Mouse (Mus musculus) hindbrain, embryonic 12.5 days (tissue): Measurements from ENCODE around the gene Prdm12. TPM values are rescaled to one million over a fixed set of nuclear protein-coding genes. Genes with fewer than 3 reads are reported as not detected.

Experiments
- ATAC-seq: fragments of 200-750 bp; cut with Nextera tagmentation; 2 replicates; pipeline ENCODE4 v1.8.0; 2017; ENCODE audit warnings: moderate TSS enrichment; ENCODE audit not compliant: low FRiP score
- H3K27ac ChIP-seq: fragments of 300-500 bp; sonication (generic); 2 replicates; pipeline ENCODE4 v1.5.1; 2016; ENCODE audit warnings: mild to moderate bottlenecking
- H3K27me3 ChIP-seq: fragments of 300-500 bp; sonication (generic); 2 replicates; pipeline ENCODE4 v1.6.1; 2016; ENCODE audit warnings: mild to moderate bottlenecking
- H3K36me3 ChIP-seq: fragments of 300-500 bp; sonication (generic); 2 replicates; pipeline ENCODE4 v1.6.1; 2016; ENCODE audit warnings: mild to moderate bottlenecking
- H3K4me1 ChIP-seq: fragments of 300-500 bp; sonication (generic); 2 replicates; pipeline ENCODE4 v1.6.1; 2016
- H3K4me2 ChIP-seq: fragments of 300-500 bp; sonication (generic); replicated peaks from 2 replicates; pipeline ENCODE4 v1.6.1; 2016; ENCODE audit warnings: mild to moderate bottlenecking
- H3K4me3 ChIP-seq: fragments of 300-500 bp; sonication (generic); 2 replicates; pipeline ENCODE4 v1.5.1; 2016; ENCODE audit warnings: mild to moderate bottlenecking
- H3K9ac ChIP-seq: fragments of 300-500 bp; sonication (generic); 2 replicates; pipeline ENCODE4 v1.6.1; 2016; ENCODE audit warnings: mild to moderate bottlenecking, moderate library complexity
- H3K9me3 ChIP-seq: fragments of 300-500 bp; sonication (generic); replicated peaks from 2 replicates; pipeline ENCODE4 v1.6.1; 2016; ENCODE audit warnings: mild to moderate bottlenecking
- WGBS: fragments of 180-500 bp; shearing (Covaris S2); methylation state at CpG from one replicate; pipeline ENCODE4 v1.1.7; 2016; 5-methylcytosine and 5-hydroxymethylcytosine counted together
- polyA plus RNA-seq: library from polyadenylated mRNA; unstranded; fragments of >200 nt; fragmentation: Nextera tagmentation; extraction: Ambion mirVana; gene quantifications from 2 replicates; pipeline ENCODE4 v1.2.1, GENCODE M21; 2016

Gene Prdm12
- 6.7 and 10.4 TPM in 2 replicates for polyA plus RNA-seq

DNA sequence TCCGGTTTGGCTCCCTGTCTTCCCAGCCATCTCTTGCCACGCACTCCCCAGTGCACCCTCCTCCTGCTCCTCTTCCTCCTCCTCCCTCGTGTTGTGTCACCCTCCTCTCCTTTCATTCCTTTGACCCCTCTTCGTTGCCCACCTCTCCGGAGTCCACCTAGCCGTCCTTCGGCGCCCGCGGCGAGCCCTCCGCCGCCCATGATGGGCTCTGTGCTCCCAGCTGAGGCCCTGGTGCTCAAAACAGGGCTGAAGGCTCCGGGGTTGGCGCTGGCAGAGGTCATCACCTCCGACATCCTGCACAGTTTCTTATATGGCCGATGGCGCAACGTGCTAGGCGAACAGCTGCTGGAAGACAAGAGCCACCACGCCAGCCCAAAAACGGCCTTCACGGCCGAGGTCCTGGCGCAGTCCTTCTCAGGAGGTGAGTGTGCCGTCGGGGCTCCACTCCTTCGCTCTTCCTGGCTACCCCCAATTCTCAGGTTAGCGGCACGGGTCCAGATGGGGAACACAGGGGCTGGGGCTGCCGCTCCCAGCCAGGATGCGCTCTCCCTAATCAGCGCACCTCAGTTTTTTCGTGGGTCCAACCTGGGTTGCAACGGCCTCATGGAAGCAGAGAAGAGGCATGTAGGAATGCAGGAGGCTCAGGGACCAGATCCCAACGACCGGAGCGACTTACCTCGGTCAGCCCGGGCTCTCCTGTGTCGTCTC is at the start of gene Prdm12:
TSS of gene Prdm12 (plus strand) at position 137 of the 708 bp plus-strand sequence.
- WGBS, result 2% methylated on average over 41 of the region's 41 CpGs
- H3K9me3 ChIP-seq, result no peaks in the 10 kb centered on the region
- 0 out of 2 replicates have a peak within 1 kb of the TSS, but pooled peaks have one; percentile 18 for H3K9ac ChIP-seq
- H3K27ac ChIP-seq, result no peak within 1 kb of the TSS
- H3K4me3 ChIP-seq, result peak within 1 kb of the TSS; percentile 19
- H3K36me3 ChIP-seq, result no peaks in the 10 kb centered on the region
- H3K4me1 ChIP-seq, result peaks cover 63% of the 10 kb centered on the region
- peak within 1 kb of the TSS; percentile 22 for H3K4me2 ChIP-seq
- peaks cover 99% of the 10 kb centered on the region for H3K27me3 ChIP-seq
- no peak for ATAC-seq

DNA sequence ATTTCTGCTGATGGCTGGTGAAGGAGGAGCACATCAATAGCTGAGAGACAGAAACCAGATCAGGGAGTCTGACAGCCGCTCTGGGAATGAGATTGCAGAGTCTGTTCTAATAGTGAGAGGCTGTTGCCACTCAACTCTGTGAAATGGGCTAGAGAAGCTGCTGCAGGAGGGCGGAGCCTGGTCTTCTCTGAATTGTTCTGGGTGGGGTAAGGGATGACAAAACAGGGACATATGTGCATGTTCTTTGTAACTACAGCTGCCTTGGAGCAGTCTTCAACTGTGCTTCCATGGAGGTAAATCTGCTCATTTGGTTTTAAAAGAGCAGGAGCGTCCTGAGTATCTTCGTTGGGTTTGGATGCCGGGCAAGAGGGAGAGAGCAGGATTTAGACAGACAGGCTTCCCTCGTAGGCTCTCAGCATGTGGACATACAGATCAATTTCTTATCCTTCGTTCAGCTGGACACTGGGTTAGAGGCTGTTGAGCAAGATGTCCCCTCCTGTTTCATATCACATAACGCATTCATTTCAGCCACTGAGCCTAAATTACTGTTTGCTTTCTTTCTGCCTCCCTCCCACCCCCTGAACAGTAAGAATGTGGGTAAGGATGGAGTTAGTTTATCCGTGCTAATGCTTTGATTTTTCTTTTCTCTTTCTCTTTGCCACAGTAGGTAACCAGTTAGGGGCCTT is 47.9 kb upstream of the Prdm12 start:
- ATAC-seq, result no peak
- H3K27me3 ChIP-seq, result no peaks in the 10 kb centered on the region
- WGBS, result 82% methylated on average over 9 of the region's 9 CpGs
- H3K4me1 ChIP-seq, result 0 out of 2 replicates have a peak, but pooled peaks cover 4% of the 10 kb centered on the region
- no peak overlapping the region for H3K9ac ChIP-seq
- no peak overlapping the region for H3K27ac ChIP-seq
- peaks cover 38% of the 10 kb centered on the region for H3K36me3 ChIP-seq
- no peak overlapping the region for H3K4me2 ChIP-seq
- H3K9me3 ChIP-seq, result no peaks in the 10 kb centered on the region
- no peak overlapping the region for H3K4me3 ChIP-seq

DNA sequence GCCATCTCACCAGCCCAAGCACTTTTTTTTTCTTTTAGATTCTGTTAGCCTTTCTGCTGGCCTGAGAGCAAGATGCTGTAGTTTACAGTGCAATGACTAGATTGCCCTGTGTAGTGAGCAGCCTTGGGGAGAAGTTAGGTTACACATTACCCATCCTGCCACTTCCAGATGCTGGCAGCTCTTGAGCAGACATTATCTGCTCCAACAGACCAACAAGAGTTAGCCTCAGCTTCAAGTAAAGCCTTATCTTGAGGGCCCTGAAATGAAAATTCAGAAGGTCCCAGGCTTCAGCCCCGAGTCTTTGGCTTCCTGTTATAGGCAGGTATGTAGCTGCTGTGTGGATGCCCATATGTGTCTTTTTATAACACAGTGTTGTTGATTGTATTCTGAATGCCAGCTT is 32.3 kb upstream of the Prdm12 start:
- peaks cover 73% of the 10 kb centered on the region for H3K27me3 ChIP-seq

DNA sequence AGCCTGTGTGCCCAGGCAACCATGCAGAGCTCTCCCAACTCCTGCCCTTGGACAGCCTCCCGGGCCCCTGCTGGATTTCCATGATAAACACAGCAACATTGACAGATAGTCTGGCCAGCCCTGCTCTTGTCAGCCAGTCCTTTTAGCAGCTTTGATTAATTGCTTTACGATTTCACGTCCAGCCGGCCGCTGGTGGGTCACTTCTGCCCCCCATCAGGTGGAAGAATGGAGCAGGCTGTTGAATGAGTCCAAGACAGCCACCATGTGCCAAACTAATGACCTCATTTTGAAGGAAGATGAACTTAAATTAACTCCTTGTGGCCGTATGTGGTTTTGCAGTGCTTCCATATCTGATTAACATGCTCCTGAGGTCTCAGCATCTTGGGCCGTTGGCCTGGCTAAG is 30.0 kb upstream of the Prdm12 start:
- peaks cover 74% of the 10 kb centered on the region for H3K36me3 ChIP-seq
- WGBS, result 33% methylated on average over 7 of the region's 7 CpGs
- ATAC-seq, result peak; percentile 79
- H3K9ac ChIP-seq, result no peak overlapping the region
- no peak overlapping the region for H3K4me3 ChIP-seq
- H3K4me2 ChIP-seq, result no peak overlapping the region
- peaks cover 31% of the 10 kb centered on the region for H3K4me1 ChIP-seq
- no peaks in the 10 kb centered on the region for H3K9me3 ChIP-seq
- H3K27ac ChIP-seq, result no peak overlapping the region
- peaks cover 85% of the 10 kb centered on the region for H3K27me3 ChIP-seq

More for the DNA sequence above, 32.3 kb upstream of the Prdm12 start:
- H3K4me1 ChIP-seq, result peaks cover 31% of the 10 kb centered on the region
- peaks cover 71% of the 10 kb centered on the region for H3K36me3 ChIP-seq
- H3K9me3 ChIP-seq, result no peaks in the 10 kb centered on the region
- WGBS, result 95% methylated on average over 1 of the region's 1 CpGs
- H3K27ac ChIP-seq, result no peak overlapping the region
- H3K4me3 ChIP-seq, result no peak overlapping the region
- ATAC-seq, result no peak
- H3K4me2 ChIP-seq, result no peak overlapping the region
- H3K9ac ChIP-seq, result no peak overlapping the region

DNA sequence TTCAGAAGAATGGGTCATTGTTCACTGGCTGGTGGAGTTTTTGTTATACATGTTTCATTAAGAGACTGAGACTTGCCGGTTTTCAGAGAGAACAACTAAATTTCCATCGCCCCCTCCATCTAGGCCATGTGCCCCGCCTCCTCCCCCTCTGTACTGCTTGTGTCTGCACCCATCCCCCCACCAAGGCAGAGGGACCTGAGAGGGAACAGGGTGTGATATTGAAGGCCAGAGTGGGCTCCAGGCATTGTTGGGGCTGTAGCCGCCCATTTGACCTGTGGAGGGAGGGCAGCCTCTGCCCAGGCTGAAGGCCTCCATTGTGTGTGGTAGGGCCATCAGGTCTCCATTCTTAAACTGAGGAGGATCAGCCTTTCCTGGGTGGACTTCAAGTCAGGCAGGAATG is 28.9 kb upstream of the Prdm12 start:
- Histone ChIP-seq H3K4me1 (peaks cover 31% of the 10 kb centered on the region), H3K9ac (no peak overlapping the region), H3K4me3 (no peak overlapping the region), H3K36me3 (peaks cover 74% of the 10 kb centered on the region), H3K9me3 (no peaks in the 10 kb centered on the region), H3K4me2 (no peak overlapping the region), H3K27ac (0 out of 2 replicates have a peak overlapping the region, but pooled peaks have one; percentile 35), H3K27me3 (peaks cover 85% of the 10 kb centered on the region)
- no peak for ATAC-seq
- 38% methylated on average over 4 of the region's 4 CpGs for WGBS

DNA sequence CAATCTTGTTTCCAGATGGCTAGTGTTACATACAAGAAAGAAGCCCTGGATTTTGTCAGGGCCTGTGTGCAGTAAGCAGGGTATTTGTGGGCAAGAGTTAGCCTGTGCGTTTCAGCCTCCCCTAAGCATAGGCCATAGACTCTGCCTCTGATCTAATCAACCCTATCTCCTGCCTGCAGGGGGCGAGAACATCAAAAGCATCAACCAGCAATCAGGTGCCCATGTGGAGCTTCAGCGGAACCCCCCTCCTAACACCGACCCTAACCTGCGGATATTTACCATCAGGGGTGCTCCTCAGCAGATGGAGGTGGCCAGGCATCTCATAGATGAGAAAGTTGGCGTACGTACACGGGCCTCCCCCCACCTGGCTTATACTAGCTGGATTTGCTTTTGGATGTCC is 28.4 kb upstream of the Prdm12 start:
- peaks cover 70% of the 10 kb centered on the region for H3K36me3 ChIP-seq
- H3K4me3 ChIP-seq, result no peak overlapping the region
- H3K27me3 ChIP-seq, result peaks cover 81% of the 10 kb centered on the region
- H3K9ac ChIP-seq, result no peak overlapping the region
- H3K27ac ChIP-seq, result 0 out of 2 replicates have a peak overlapping the region, but pooled peaks have one; percentile 35
- H3K9me3 ChIP-seq, result no peaks in the 10 kb centered on the region
- WGBS, result 75% methylated on average over 8 of the region's 8 CpGs
- ATAC-seq, result no peak
- peaks cover 31% of the 10 kb centered on the region for H3K4me1 ChIP-seq
- H3K4me2 ChIP-seq, result no peak overlapping the region

DNA sequence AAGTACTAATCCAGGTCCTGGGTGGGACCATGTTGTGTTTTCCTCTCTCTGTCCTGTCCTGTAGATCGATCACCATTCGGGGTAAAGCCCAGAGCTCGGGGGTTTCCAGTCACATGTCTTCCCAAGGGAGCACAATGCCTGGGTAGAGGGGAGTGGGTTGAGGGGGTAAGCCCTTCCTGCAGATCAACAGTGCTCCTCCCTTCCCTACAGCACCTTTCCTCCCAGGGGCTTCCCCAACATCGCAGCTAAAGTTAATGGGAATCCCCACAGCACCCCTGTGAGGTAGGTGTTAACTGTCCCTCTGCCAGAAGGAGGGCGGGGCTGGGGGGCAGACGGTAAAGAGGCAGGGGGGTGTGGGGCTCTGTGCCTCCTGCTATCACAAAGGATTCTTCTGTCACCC is 27.2 kb upstream of the Prdm12 start:
- 85% methylated on average over 6 of the region's 6 CpGs for WGBS
- H3K4me2 ChIP-seq, result no peak overlapping the region
- no peaks in the 10 kb centered on the region for H3K9me3 ChIP-seq
- H3K36me3 ChIP-seq, result peaks cover 64% of the 10 kb centered on the region
- peaks cover 31% of the 10 kb centered on the region for H3K4me1 ChIP-seq
- no peak for ATAC-seq
- H3K9ac ChIP-seq, result no peak overlapping the region
- H3K27me3 ChIP-seq, result peaks cover 70% of the 10 kb centered on the region
- no peak overlapping the region for H3K4me3 ChIP-seq
- H3K27ac ChIP-seq, result no peak overlapping the region

DNA sequence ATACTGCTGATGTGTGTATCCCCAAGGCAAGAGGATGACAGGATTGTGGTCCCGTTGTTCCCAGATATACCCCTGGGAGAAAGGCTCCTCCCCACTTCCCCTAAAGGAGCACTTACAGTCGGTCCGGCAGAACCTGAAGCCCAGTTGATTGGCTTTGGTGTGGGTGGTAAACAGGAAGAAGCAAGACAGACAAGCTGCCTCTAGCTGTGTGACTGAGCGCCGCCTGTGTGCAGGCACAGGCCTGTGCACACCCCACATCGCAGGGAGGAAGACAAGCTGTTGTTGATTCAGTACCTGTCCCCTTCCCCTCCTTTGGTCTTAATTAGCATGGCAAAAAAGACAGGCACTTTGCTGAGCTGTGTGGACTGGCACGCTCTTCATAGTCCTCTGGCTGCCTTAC is 26.1 kb upstream of the Prdm12 start:
- WGBS, result 90% methylated on average over 7 of the region's 7 CpGs
- Histone ChIP-seq H3K27me3 (peaks cover 58% of the 10 kb centered on the region), H3K27ac (no peak overlapping the region), H3K4me3 (no peak overlapping the region), H3K4me1 (peaks cover 33% of the 10 kb centered on the region), H3K9ac (no peak overlapping the region), H3K9me3 (no peaks in the 10 kb centered on the region), H3K36me3 (peaks cover 58% of the 10 kb centered on the region), H3K4me2 (no peak overlapping the region)
- no peak for ATAC-seq

DNA sequence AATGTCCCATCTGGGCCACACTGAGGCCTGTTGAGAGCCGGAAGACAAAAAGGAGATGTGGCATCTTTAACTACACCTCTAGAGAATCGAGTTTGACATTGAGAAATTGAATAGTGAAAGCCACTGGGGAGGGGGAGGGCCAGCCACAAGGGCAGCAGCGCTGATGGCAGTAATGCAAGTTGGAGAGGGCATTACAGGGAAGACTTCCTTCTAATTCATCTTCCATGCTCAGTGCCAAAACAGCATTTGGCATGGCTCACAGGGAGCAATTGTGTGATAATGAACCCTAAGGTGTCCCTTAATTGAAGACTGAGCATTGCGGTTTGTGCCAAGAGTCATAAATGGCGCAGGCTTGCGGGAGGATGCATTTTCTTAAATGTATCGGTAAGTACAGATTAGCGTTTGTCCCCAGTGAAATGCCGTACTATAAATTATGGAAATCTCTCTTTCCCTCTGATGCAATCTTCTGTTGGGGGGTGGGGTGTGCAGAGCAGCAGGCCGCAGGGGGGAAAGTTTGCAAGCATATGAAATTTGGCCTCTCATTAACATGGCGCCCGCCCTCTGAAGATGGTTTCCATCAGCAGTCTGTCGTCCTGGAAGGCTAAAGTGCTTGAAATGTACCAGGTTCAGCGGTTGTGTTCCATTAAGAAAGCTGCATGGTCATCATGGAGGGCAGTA is 21.2 kb upstream of the Prdm12 start:
- Histone ChIP-seq H3K9me3 (no peaks in the 10 kb centered on the region), H3K4me2 (no peak overlapping the region), H3K4me3 (no peak overlapping the region), H3K27me3 (peaks cover 47% of the 10 kb centered on the region), H3K4me1 (peaks cover 6% of the 10 kb centered on the region; the same call in 1 of the 2 replicates), H3K27ac (0 out of 2 replicates have a peak overlapping the region, but pooled peaks have one; percentile 5), H3K36me3 (peaks cover 31% of the 10 kb centered on the region), H3K9ac (no peak overlapping the region)
- WGBS, result 74% methylated on average over 14 of the region's 14 CpGs
- ATAC-seq, result 0 out of 2 replicates have a peak, but pooled peaks have one; percentile 35

DNA sequence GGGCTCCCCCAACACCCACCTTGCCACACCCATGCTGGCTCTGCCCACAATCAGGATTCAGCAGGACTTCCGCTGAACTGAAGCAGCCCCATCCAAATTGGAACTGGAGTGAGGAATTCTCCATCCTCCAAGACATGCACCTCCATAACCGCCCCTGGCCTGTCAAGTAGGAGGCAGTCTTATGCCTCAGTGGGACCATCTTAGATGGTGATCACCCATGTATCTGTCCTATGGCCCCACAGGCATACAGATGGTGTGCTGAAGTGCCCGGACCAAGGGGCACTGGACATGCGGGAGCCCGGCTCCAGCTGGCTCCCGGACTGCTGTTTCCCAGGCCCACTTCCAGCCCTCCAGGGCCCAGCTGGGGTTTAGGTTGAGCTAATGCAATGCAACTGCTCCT is 20.6 kb upstream of the Prdm12 start:
- ATAC-seq, result no peak; the same call in 1 of the 2 replicates
- Histone ChIP-seq H3K9me3 (no peaks in the 10 kb centered on the region), H3K27me3 (peaks cover 45% of the 10 kb centered on the region), H3K36me3 (peaks cover 26% of the 10 kb centered on the region), H3K4me1 (peaks cover 6% of the 10 kb centered on the region; the same call in 1 of the 2 replicates), H3K4me2 (no peak overlapping the region), H3K27ac (no peak overlapping the region), H3K9ac (no peak overlapping the region), H3K4me3 (no peak overlapping the region)
- WGBS, result 83% methylated on average over 6 of the region's 6 CpGs

DNA sequence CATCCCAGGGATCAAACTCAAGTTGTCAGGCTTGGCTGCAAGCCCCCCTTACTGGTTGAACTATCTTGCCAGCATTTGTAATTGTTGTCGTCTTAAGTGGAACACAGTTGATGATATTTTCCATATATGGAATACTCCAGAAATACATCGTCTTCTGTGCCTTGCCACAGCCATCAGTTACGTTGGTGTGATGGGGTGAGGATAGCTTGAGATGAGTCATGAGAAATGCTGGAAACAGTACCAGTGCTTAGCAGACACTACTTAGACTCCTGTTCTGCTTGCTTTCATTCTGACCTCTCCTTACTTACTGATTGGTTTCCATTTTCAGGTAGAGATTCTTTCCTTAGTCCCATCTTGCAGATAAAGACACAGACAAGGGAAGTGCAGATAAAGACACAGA is 6.3 kb upstream of the Prdm12 start:
- Histone ChIP-seq H3K4me3 (no peak overlapping the region), H3K36me3 (no peaks in the 10 kb centered on the region), H3K4me1 (peaks cover 36% of the 10 kb centered on the region), H3K27ac (no peak overlapping the region), H3K9ac (no peak overlapping the region), H3K9me3 (no peaks in the 10 kb centered on the region), H3K27me3 (peaks cover 98% of the 10 kb centered on the region), H3K4me2 (no peak overlapping the region)
- 71% methylated on average over 3 of the region's 3 CpGs for WGBS
- no peak for ATAC-seq
